Mouse (Mus musculus): ENCODE measurements around the gene Fxr2. TPM values are rescaled to one million over a fixed set of nuclear protein-coding genes. Genes with fewer than 3 reads are reported as not detected.
"Not testable (repeated sequence)": the region's sequence is repeated elsewhere in the genome, so short reads cannot be mapped to it uniquely, and the experiment has no call there.

Fxr2 gene
- polyA plus RNA-seq, 1 experiment from 2014 or later: 31.3 TPM

DNA sequence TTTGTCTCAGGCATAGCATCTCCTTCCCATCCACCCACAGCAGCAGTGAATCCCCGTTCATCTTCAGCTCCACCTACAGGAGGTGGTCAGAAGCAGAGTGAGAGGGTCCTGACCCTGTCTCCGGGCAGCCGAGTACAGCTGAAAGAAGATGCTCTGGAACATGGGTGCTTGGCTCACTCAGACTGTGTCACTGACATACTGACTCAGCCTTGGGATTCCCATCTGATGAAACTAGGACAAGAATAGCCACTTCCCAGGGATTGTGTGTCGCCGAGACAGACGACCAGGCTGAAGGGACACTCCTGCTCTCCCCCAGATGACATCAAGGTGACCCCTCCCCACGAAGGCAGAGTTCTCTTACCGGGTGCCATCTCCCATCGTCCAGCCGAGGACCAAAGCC lies 16.0 kb upstream of the Fxr2 start:
- 42% methylated on average over 10 of the region's 10 CpGs for WGBS
- Histone ChIP-seq H3K36me3 (ENCODE audit: control insufficient read depth, insufficient read depth, low read length) (no peaks in the 10 kb centered on the region), H3K4me1 (replicated peaks; ENCODE audit: control insufficient read depth, insufficient read depth, low read length) (peaks cover 3% of the 10 kb centered on the region; the same call in 1 of the 2 replicates), H3K4me2 (replicated peaks; ENCODE audit: low read depth, low read length) (no peak overlapping the region), H3K9me3 (ENCODE audit: control insufficient read depth, low read length) (no peaks in the 10 kb centered on the region), H3K27me3 (ENCODE audit: control insufficient read depth, insufficient read depth, low read length) (no peaks in the 10 kb centered on the region), H3K9ac (ENCODE audit: low read depth, low read length) (no peak overlapping the region), H3K27ac (ENCODE audit: low read depth, low read length) (no peak overlapping the region), H3K4me3 (ENCODE audit: low read depth, low read length) (no peak overlapping the region)
- no peak for DNase-seq (ENCODE audit: low spot score)
- ATAC-seq (ENCODE audit: low FRiP score): no peak

DNA sequence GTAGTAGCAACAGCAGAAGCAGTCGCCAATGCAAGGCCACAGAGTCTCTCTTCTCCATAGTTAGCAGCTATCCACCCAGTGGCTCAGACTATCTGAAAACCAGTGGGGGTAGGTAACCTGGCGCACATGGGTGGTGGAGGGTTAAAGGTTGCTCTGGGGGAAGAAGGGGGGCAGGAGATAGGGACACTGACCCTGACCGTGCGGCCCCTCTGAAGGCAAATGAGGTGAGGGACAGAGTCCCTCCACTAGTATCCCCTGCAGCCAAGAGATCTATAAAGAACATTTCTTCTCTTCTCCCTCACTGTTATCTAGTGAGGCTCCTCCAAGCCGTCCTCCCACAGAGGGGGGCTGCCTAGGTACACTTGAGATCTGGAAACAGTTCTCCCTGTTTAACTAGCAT lies 15.0 kb upstream of the Fxr2 start, which contains the start of gene Shbg:
Gene Shbg, minus strand, starts transcription at position 101 of the 400 bp plus-strand sequence.
- H3K27ac ChIP-seq (ENCODE audit: low read depth, low read length): no peak within 1 kb of the TSS
- H3K4me3 ChIP-seq (ENCODE audit: low read depth, low read length): no peak within 1 kb of the TSS
- no peak within 1 kb of the TSS for H3K4me2 ChIP-seq (replicated peaks; ENCODE audit: low read depth, low read length)
- ATAC-seq (ENCODE audit: low FRiP score) (no peak), DNase-seq (ENCODE audit: low spot score) (no peak)
- H3K4me1 ChIP-seq (replicated peaks; ENCODE audit: control insufficient read depth, insufficient read depth, low read length): peaks cover 3% of the 10 kb centered on the region; the same call in 1 of the 2 replicates
- H3K9me3 ChIP-seq (ENCODE audit: control insufficient read depth, low read length): no peaks in the 10 kb centered on the region
- H3K9ac ChIP-seq (ENCODE audit: low read depth, low read length): no peak within 1 kb of the TSS
- WGBS: 78% methylated on average over 5 of the region's 5 CpGs
- H3K27me3 ChIP-seq (ENCODE audit: control insufficient read depth, insufficient read depth, low read length): no peaks in the 10 kb centered on the region
- H3K36me3 ChIP-seq (ENCODE audit: control insufficient read depth, insufficient read depth, low read length): no peaks in the 10 kb centered on the region

DNA sequence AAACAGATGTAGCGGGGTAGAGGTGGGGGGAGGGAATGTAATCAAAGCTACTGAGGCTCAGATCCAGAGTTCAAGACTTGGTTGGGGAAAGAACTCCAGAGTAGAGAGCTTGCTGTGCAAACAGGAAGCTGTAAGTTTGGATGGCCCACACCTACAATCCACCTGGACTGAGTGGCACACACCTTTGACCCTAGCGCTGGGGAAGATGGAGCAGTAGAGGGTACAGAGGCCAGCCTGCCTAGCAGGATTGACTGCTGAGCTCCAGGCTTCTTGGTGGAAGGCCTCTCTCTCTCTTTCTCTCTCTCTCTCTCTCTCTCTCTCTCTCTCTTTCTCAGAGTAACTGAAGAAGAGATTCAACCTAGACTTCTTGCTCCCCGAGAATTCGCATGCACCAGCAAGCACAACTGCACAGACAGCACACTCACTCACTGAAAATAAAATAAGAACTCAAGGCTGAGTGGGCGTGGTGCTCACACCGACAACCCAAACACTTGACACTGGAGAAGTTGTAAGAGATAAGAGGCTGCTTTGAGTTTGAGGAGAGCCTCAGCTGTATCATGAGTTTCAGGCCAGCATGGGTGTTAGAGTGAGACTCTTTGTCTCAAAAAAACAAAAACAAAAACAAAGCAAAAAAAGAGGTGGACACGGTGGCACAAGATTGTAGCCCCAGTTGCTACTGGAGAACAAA lies 12.3 kb upstream of the Fxr2 start:
- Histone ChIP-seq H3K27ac (ENCODE audit: low read depth, low read length) (no peak overlapping the region), H3K36me3 (ENCODE audit: control insufficient read depth, insufficient read depth, low read length) (no peaks in the 10 kb centered on the region), H3K9me3 (ENCODE audit: control insufficient read depth, low read length) (no peaks in the 10 kb centered on the region), H3K9ac (ENCODE audit: low read depth, low read length) (no peak overlapping the region), H3K4me1 (replicated peaks; ENCODE audit: control insufficient read depth, insufficient read depth, low read length) (no peaks in the 10 kb centered on the region), H3K27me3 (ENCODE audit: control insufficient read depth, insufficient read depth, low read length) (no peaks in the 10 kb centered on the region), H3K4me2 (replicated peaks; ENCODE audit: low read depth, low read length) (no peak overlapping the region), H3K4me3 (ENCODE audit: low read depth, low read length) (no peak overlapping the region)
- no peak for ATAC-seq (ENCODE audit: low FRiP score)
- 86% methylated on average over 7 of the region's 7 CpGs for WGBS
- no peak for DNase-seq (ENCODE audit: low spot score)

DNA sequence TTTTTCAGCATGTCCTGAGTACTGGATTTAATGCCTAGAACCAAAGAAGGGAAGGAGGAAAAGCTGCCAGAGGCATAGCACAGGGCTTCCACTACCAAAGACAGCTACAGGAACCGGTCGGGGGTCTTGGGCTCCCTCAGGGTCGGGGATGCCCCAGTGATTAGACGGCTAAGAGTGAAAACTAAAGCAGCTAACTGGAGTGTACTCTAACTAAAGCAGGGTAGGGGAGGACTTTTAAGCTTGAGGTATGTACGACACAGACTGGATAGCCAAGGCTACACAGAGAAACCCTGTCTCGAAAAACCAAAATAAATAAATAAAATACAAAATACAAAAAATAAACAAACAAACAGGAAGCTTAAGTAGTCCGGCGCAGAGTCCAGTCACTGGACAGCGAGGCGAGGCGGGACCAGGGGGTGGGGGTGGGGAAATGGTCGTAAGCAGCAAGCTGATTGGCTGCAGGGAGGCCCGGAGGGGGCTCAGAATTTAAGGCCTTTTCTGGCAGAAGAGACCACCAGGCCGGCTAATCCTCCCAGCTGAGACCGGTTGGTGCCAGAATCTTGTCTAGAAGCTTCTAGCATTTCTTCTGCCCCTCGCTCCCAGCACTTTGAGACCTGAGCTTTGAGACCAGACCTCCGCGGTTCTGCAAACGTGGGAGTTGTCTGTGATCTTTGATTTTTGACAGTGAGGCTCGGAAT lies 11.1 kb upstream of the Fxr2 start, which contains the start of gene Sat2:
Gene Sat2, plus strand, starts transcription at position 454 of the 698 bp plus-strand sequence.
- Histone ChIP-seq H3K9ac (ENCODE audit: low read depth, low read length) (peak within 1 kb of the TSS; percentile 55), H3K9me3 (ENCODE audit: control insufficient read depth, low read length) (no peaks in the 10 kb centered on the region), H3K27me3 (ENCODE audit: control insufficient read depth, insufficient read depth, low read length) (no peaks in the 10 kb centered on the region), H3K27ac (ENCODE audit: low read depth, low read length) (no peak within 1 kb of the TSS), H3K36me3 (ENCODE audit: control insufficient read depth, insufficient read depth, low read length) (no peaks in the 10 kb centered on the region), H3K4me2 (replicated peaks; ENCODE audit: low read depth, low read length) (peak within 1 kb of the TSS; percentile 63), H3K4me1 (replicated peaks; ENCODE audit: control insufficient read depth, insufficient read depth, low read length) (no peaks in the 10 kb centered on the region), H3K4me3 (ENCODE audit: low read depth, low read length) (peak within 1 kb of the TSS; percentile 41)
- ATAC-seq (ENCODE audit: low FRiP score) (peak; percentile 81), DNase-seq (ENCODE audit: low spot score) (peak; percentile 86)
- 2% methylated on average over 20 of the region's 20 CpGs for WGBS

DNA sequence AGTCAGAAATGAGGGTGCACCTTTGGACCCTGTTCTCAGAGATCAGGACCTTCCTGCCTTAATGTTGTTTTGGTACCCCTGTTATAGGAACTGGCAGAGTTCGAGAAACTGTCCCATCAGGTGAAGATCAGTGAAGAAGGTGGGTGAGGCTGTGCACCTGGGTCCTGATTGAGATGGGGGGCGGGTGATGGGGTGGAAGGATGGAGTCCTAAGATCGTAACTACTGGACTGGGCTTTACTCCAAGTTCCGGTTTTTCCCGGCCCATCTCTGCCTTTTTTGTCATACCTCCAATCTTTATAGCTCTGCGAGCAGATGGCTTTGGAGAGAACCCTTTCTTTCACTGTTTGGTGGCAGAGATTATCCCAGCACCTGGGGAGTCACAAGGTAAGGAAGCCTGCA lies 10.4 kb upstream of the Fxr2 start:
- DNase-seq (ENCODE audit: low spot score) (peak; percentile 18), ATAC-seq (ENCODE audit: low FRiP score) (peak; percentile 30; the same call in 1 of the 2 replicates)
- H3K4me3 ChIP-seq (ENCODE audit: low read depth, low read length): peak overlapping the region; percentile 41
- H3K9me3 ChIP-seq (ENCODE audit: control insufficient read depth, low read length): no peaks in the 10 kb centered on the region
- no peaks in the 10 kb centered on the region for H3K27me3 ChIP-seq (ENCODE audit: control insufficient read depth, insufficient read depth, low read length)
- no peak overlapping the region for H3K27ac ChIP-seq (ENCODE audit: low read depth, low read length)
- no peaks in the 10 kb centered on the region for H3K36me3 ChIP-seq (ENCODE audit: control insufficient read depth, insufficient read depth, low read length)
- H3K4me2 ChIP-seq (replicated peaks; ENCODE audit: low read depth, low read length): peak overlapping the region; percentile 63
- H3K9ac ChIP-seq (ENCODE audit: low read depth, low read length): peak overlapping the region; percentile 55
- no peaks in the 10 kb centered on the region for H3K4me1 ChIP-seq (replicated peaks; ENCODE audit: control insufficient read depth, insufficient read depth, low read length)
- WGBS: 56% methylated on average over 6 of the region's 6 CpGs

DNA sequence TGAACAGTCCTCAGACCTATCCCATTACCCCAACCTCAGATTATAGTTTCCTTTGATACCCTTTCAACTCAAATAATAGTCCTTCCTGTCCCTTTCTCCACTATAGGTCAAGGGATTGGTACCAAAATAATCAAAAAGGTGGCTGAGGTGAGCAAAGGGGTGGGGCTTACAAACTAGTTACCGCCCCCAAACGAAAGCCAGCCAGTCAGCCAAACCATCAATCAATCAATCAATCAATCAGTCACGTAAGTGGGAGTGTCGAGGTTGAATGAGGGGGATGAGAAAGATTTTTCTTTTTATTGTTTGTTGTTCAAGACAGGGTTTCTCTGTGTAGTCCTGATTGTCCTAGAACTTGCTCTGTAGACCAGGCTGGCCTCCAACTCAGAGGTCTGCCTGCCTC lies 9.8 kb upstream of the Fxr2 start:
- H3K36me3 ChIP-seq (ENCODE audit: control insufficient read depth, insufficient read depth, low read length): no peaks in the 10 kb centered on the region

DNA sequence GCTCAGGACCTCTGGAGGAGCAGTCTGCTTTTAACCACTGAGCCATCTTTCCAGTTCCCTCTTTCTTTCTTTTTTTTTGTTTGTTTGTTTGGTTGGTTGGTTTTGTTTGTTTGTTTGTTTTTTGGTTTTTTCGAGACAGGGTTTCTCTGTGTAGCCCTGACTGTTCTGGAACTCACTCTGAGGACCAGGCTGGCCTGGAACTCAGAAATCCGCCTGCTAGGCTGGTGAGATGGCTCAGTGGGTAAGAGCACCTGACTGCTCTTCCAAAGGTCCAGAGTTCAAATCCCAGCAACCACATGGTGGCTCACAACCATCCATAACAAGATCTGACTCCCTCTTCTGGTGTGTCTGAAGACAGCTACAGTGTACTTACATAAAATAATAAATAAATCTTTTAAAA lies 8.5 kb upstream of the Fxr2 start:
- WGBS: 81% methylated on average over 2 of the region's 2 CpGs
- H3K4me3 ChIP-seq (ENCODE audit: low read depth, low read length); ATAC-seq (ENCODE audit: low FRiP score); H3K9ac ChIP-seq (ENCODE audit: low read depth, low read length); H3K36me3 ChIP-seq (ENCODE audit: control insufficient read depth, insufficient read depth, low read length); H3K27me3 ChIP-seq (ENCODE audit: control insufficient read depth, insufficient read depth, low read length); DNase-seq (ENCODE audit: low spot score); H3K9me3 ChIP-seq (ENCODE audit: control insufficient read depth, low read length); H3K27ac ChIP-seq (ENCODE audit: low read depth, low read length); H3K4me1 ChIP-seq (replicated peaks; ENCODE audit: control insufficient read depth, insufficient read depth, low read length); H3K4me2 ChIP-seq (replicated peaks; ENCODE audit: low read depth, low read length): not testable (repeated sequence)

More for the DNA sequence above, 9.8 kb upstream of the Fxr2 start:
- H3K9me3 ChIP-seq (ENCODE audit: control insufficient read depth, low read length): no peaks in the 10 kb centered on the region
- 0 out of 2 replicates have a peak overlapping the region, but pooled peaks have one; percentile 55 for H3K9ac ChIP-seq (ENCODE audit: low read depth, low read length)
- DNase-seq (ENCODE audit: low spot score): no peak
- no peaks in the 10 kb centered on the region for H3K4me1 ChIP-seq (replicated peaks; ENCODE audit: control insufficient read depth, insufficient read depth, low read length)
- WGBS: 65% methylated on average over 4 of the region's 4 CpGs
- H3K27me3 ChIP-seq (ENCODE audit: control insufficient read depth, insufficient read depth, low read length): no peaks in the 10 kb centered on the region
- H3K4me3 ChIP-seq (ENCODE audit: low read depth, low read length): no peak overlapping the region
- no peak for ATAC-seq (ENCODE audit: low FRiP score)
- no peak overlapping the region for H3K27ac ChIP-seq (ENCODE audit: low read depth, low read length)
- peak overlapping the region; percentile 63 for H3K4me2 ChIP-seq (replicated peaks; ENCODE audit: low read depth, low read length)

DNA sequence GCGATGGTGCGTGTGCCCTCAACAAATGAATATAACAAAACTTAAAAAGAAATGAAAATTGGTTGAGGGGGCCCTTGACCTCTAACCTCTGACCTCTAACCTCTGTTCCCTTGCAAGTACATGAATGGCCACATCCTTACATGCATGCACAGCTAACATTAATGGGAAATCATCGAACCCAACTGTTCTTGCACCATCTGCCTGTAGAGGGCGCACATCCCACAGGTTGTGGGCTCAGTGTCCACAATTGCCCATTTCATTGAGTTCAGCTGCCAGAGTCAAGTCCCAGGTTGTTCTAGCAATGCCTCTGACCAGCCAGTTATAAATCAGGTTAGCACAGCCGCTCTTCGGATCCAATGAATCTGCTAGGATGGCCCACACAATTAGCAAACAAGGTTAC lies 4.5 kb upstream of the Fxr2 start:
- H3K4me2 ChIP-seq (replicated peaks; ENCODE audit: low read depth, low read length): no peak overlapping the region
- DNase-seq (ENCODE audit: low spot score): peak; percentile 92
- ATAC-seq (ENCODE audit: low FRiP score): no peak
- 35% methylated on average over 6 of the region's 6 CpGs for WGBS
- H3K9ac ChIP-seq (ENCODE audit: low read depth, low read length): no peak overlapping the region
- no peaks in the 10 kb centered on the region for H3K27me3 ChIP-seq (ENCODE audit: control insufficient read depth, insufficient read depth, low read length)
- H3K4me1 ChIP-seq (replicated peaks; ENCODE audit: control insufficient read depth, insufficient read depth, low read length): no peaks in the 10 kb centered on the region
- H3K4me3 ChIP-seq (ENCODE audit: low read depth, low read length): no peak overlapping the region
- H3K9me3 ChIP-seq (ENCODE audit: control insufficient read depth, low read length): no peaks in the 10 kb centered on the region
- H3K27ac ChIP-seq (ENCODE audit: low read depth, low read length): no peak overlapping the region
- no peaks in the 10 kb centered on the region for H3K36me3 ChIP-seq (ENCODE audit: control insufficient read depth, insufficient read depth, low read length)

DNA sequence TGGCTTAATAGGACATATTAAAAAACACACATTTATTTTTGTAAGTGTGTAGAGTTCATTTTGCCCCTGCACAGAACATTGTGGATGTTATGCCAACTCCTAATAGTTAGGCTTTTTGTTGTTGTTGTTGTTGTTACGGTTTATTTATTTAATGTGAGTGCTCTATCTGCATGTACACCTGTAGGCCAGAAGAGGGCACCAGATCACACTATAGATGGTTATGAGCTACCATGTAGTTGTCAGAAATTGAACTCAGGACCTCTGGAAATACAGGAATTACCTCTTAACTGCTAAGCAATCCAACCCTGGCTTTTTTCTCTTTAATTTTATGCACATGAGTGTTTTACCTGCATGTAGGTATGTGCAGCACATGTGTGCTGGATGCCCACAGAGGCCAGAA lies 3.0 kb upstream of the Fxr2 start:
- WGBS: 66% methylated on average over 1 of the region's 1 CpGs
- peak; percentile 31 for DNase-seq (ENCODE audit: low spot score)

More for the DNA sequence above, 3.0 kb upstream of the Fxr2 start:
- no peak for ATAC-seq (ENCODE audit: low FRiP score)
- no peak overlapping the region for H3K4me2 ChIP-seq (replicated peaks; ENCODE audit: low read depth, low read length)
- H3K9me3 ChIP-seq (ENCODE audit: control insufficient read depth, low read length): no peaks in the 10 kb centered on the region
- H3K27me3 ChIP-seq (ENCODE audit: control insufficient read depth, insufficient read depth, low read length): no peaks in the 10 kb centered on the region
- peaks cover 3% of the 10 kb centered on the region for H3K4me1 ChIP-seq (replicated peaks; ENCODE audit: control insufficient read depth, insufficient read depth, low read length)
- no peak overlapping the region for H3K4me3 ChIP-seq (ENCODE audit: low read depth, low read length)
- H3K36me3 ChIP-seq (ENCODE audit: control insufficient read depth, insufficient read depth, low read length): no peaks in the 10 kb centered on the region
- no peak overlapping the region for H3K27ac ChIP-seq (ENCODE audit: low read depth, low read length)
- no peak overlapping the region for H3K9ac ChIP-seq (ENCODE audit: low read depth, low read length)
